Mouse (Mus musculus) liver, postnatal 0 days (tissue): Measurements from ENCODE around the gene Tspyl1.

Experiments
- CTCF ChIP-seq: sonication (generic); IDR thresholded peaks from 2 replicates; pipeline ENCODE4 v1.5.1; 2016; ENCODE audit warnings: antibody characterized with exemption, low read depth
- EP300 ChIP-seq: IDR thresholded peaks from 2 replicates; pipeline ENCODE4 v1.6.1; 2016; ENCODE audit warnings: antibody characterized with exemption, low read depth, mild to moderate bottlenecking

DNA sequence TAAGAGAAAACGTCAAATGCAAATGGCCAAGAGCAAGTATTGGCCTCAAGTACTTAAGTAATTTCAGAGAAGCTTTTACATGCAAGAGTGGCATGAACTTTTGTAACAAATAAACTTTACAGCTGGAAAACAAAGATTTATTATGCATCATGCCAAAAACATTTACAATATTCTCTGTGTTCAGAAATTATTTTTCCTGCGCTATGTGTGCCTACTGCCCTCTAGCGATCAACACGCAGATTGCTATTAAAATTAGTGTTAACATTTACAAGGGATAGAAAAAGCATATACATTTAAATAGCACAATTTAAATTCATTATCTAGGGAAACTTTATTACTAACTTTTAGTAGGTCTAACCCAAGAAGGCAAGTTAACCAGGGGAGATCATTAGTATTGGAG is 44.7 kb downstream of the Tspyl1 start:
- TF ChIP-seq CTCF = peak; percentile 79
- TF ChIP-seq EP300 = no peak
